Mouse (Mus musculus): ENCODE measurements at regions not wholly inside any gene's neighbourhood (a gene's known extent, or its start where the extent isn't known, plus 50 kb on each side); places are given as distances from the start of the nearest gene placed in this dataset.

- H3K4me1 ChIP-seq (replicated peaks; ENCODE audit: control insufficient read depth, insufficient read depth, low read length): peaks cover 15% of the 10 kb centered on the region
- DNase-seq (ENCODE audit: low spot score) (no peak), ATAC-seq (replicated peaks; ENCODE audit: low FRiP score) (no peak)
- 66% methylated on average over 6 of the region's 6 CpGs for WGBS
- H3K9me3 ChIP-seq (ENCODE audit: control insufficient read depth, low read length): no peaks in the 10 kb centered on the region
- H3K9ac ChIP-seq (ENCODE audit: low read depth, low read length): no peak overlapping the region
- no peaks in the 10 kb centered on the region for H3K36me3 ChIP-seq (ENCODE audit: control insufficient read depth, insufficient read depth, low read length)
- no peak overlapping the region for H3K4me2 ChIP-seq
- peaks cover 4% of the 10 kb centered on the region; the same call in 1 of the 2 replicates for H3K27me3 ChIP-seq (replicated peaks; ENCODE audit: control insufficient read depth, insufficient read depth, low read length)
- H3K4me3 ChIP-seq (ENCODE audit: low read depth, low read length): no peak overlapping the region
- H3K27ac ChIP-seq (ENCODE audit: low read depth, low read length): no peak overlapping the region
These were observed 125.5 kb upstream of the Lemd2 start for GRCm38 (mm10) chr17:27329791-27330190.

- WGBS: 85% methylated on average over 8 of the region's 8 CpGs
- H3K4me1 ChIP-seq (replicated peaks; ENCODE audit: control insufficient read depth, insufficient read depth, low read length): peaks cover 15% of the 10 kb centered on the region
- no peak for ATAC-seq (replicated peaks; ENCODE audit: low FRiP score)
- no peak for DNase-seq (ENCODE audit: low spot score)
- no peaks in the 10 kb centered on the region for H3K9me3 ChIP-seq (ENCODE audit: control insufficient read depth, low read length)
- H3K4me3 ChIP-seq (ENCODE audit: low read depth, low read length): no peak overlapping the region
- H3K36me3 ChIP-seq (ENCODE audit: control insufficient read depth, insufficient read depth, low read length): no peaks in the 10 kb centered on the region
- H3K9ac ChIP-seq (ENCODE audit: low read depth, low read length): no peak overlapping the region
- H3K27me3 ChIP-seq (replicated peaks; ENCODE audit: control insufficient read depth, insufficient read depth, low read length): peaks cover 4% of the 10 kb centered on the region; the same call in 1 of the 2 replicates
- no peak overlapping the region for H3K4me2 ChIP-seq
- no peak overlapping the region for H3K27ac ChIP-seq (ENCODE audit: low read depth, low read length)
These were observed 124.9 kb upstream of the Lemd2 start for GRCm38 (mm10) chr17:27329183-27329582.

- Histone ChIP-seq H3K27ac (ENCODE audit: low read depth, low read length) (no peak overlapping the region), H3K4me2 (peak overlapping the region; percentile 55), H3K36me3 (ENCODE audit: control insufficient read depth, insufficient read depth, low read length) (no peaks in the 10 kb centered on the region), H3K4me1 (replicated peaks; ENCODE audit: control insufficient read depth, insufficient read depth, low read length) (peaks cover 11% of the 10 kb centered on the region), H3K9ac (ENCODE audit: low read depth, low read length) (no peak overlapping the region), H3K9me3 (ENCODE audit: control insufficient read depth, low read length) (no peaks in the 10 kb centered on the region), H3K4me3 (ENCODE audit: low read depth, low read length) (peak overlapping the region; percentile 24), H3K27me3 (replicated peaks; ENCODE audit: control insufficient read depth, insufficient read depth, low read length) (peaks cover 4% of the 10 kb centered on the region)
- WGBS: 6% methylated on average over 18 of the region's 18 CpGs
- DNase-seq (ENCODE audit: low spot score) (peak; percentile 85), ATAC-seq (replicated peaks; ENCODE audit: low FRiP score) (peak; percentile 89)
These were observed 120.8 kb upstream of the Lemd2 start for GRCm38 (mm10) chr17:27325002-27325460.

- 20% methylated on average over 2 of the region's 2 CpGs for WGBS
- Histone ChIP-seq H3K4me1 (replicated peaks; ENCODE audit: control insufficient read depth, insufficient read depth, low read length) (peaks cover 11% of the 10 kb centered on the region), H3K36me3 (ENCODE audit: control insufficient read depth, insufficient read depth, low read length) (no peaks in the 10 kb centered on the region), H3K27ac (ENCODE audit: low read depth, low read length) (no peak overlapping the region), H3K4me3 (ENCODE audit: low read depth, low read length) (no peak overlapping the region), H3K4me2 (no peak overlapping the region; the same call in 1 of the 2 replicates), H3K9me3 (ENCODE audit: control insufficient read depth, low read length) (no peaks in the 10 kb centered on the region), H3K27me3 (replicated peaks; ENCODE audit: control insufficient read depth, insufficient read depth, low read length) (peaks cover 4% of the 10 kb centered on the region), H3K9ac (ENCODE audit: low read depth, low read length) (no peak overlapping the region)
- DNase-seq (ENCODE audit: low spot score) (no peak), ATAC-seq (replicated peaks; ENCODE audit: low FRiP score) (no peak)
These were observed 119.2 kb upstream of the Lemd2 start for GRCm38 (mm10) chr17:27323513-27323912.

GRCm38 (mm10) chr17:27322891-27323509 lies 118.7 kb upstream of the Lemd2 start:
- no peak overlapping the region for H3K27ac ChIP-seq (ENCODE audit: low read depth, low read length)
- WGBS: 57% methylated on average over 6 of the region's 6 CpGs

GRCm38 (mm10) chr17:27318969-27319695 lies 114.9 kb upstream of the Lemd2 start:
- no peaks in the 10 kb centered on the region for H3K36me3 ChIP-seq (ENCODE audit: control insufficient read depth, insufficient read depth, low read length)
- ATAC-seq (replicated peaks; ENCODE audit: low FRiP score) (no peak), DNase-seq (ENCODE audit: low spot score) (no peak)
- H3K27ac ChIP-seq (ENCODE audit: low read depth, low read length): no peak overlapping the region
- H3K9ac ChIP-seq (ENCODE audit: low read depth, low read length): no peak overlapping the region
- no peaks in the 10 kb centered on the region for H3K9me3 ChIP-seq (ENCODE audit: control insufficient read depth, low read length)
- H3K27me3 ChIP-seq (replicated peaks; ENCODE audit: control insufficient read depth, insufficient read depth, low read length): no peaks in the 10 kb centered on the region; the same call in 1 of the 2 replicates
- no peak overlapping the region for H3K4me2 ChIP-seq
- WGBS: 74% methylated on average over 7 of the region's 7 CpGs
- H3K4me3 ChIP-seq (ENCODE audit: low read depth, low read length): no peak overlapping the region
- H3K4me1 ChIP-seq (replicated peaks; ENCODE audit: control insufficient read depth, insufficient read depth, low read length): peaks cover 5% of the 10 kb centered on the region

More at GRCm38 (mm10) chr17:27322891-27323509, 118.7 kb upstream of the Lemd2 start:
- H3K4me1 ChIP-seq (replicated peaks; ENCODE audit: control insufficient read depth, insufficient read depth, low read length): peaks cover 11% of the 10 kb centered on the region
- H3K9me3 ChIP-seq (ENCODE audit: control insufficient read depth, low read length): no peaks in the 10 kb centered on the region
- DNase-seq (ENCODE audit: low spot score) (no peak), ATAC-seq (replicated peaks; ENCODE audit: low FRiP score) (no peak)
- no peak overlapping the region for H3K9ac ChIP-seq (ENCODE audit: low read depth, low read length)
- no peak overlapping the region for H3K4me3 ChIP-seq (ENCODE audit: low read depth, low read length)
- no peaks in the 10 kb centered on the region for H3K36me3 ChIP-seq (ENCODE audit: control insufficient read depth, insufficient read depth, low read length)
- no peak overlapping the region for H3K4me2 ChIP-seq
- H3K27me3 ChIP-seq (replicated peaks; ENCODE audit: control insufficient read depth, insufficient read depth, low read length): peaks cover 4% of the 10 kb centered on the region

GRCm38 (mm10) chr17:27317576-27318277 lies 113.5 kb upstream of the Lemd2 start:
- Histone ChIP-seq H3K27ac (ENCODE audit: low read depth, low read length) (no peak overlapping the region), H3K27me3 (replicated peaks; ENCODE audit: control insufficient read depth, insufficient read depth, low read length) (no peaks in the 10 kb centered on the region; the same call in 1 of the 2 replicates), H3K4me2 (no peak overlapping the region), H3K9ac (ENCODE audit: low read depth, low read length) (no peak overlapping the region), H3K36me3 (ENCODE audit: control insufficient read depth, insufficient read depth, low read length) (no peaks in the 10 kb centered on the region), H3K9me3 (ENCODE audit: control insufficient read depth, low read length) (no peaks in the 10 kb centered on the region), H3K4me1 (replicated peaks; ENCODE audit: control insufficient read depth, insufficient read depth, low read length) (no peaks in the 10 kb centered on the region), H3K4me3 (ENCODE audit: low read depth, low read length) (no peak overlapping the region)
- 59% methylated on average over 14 of the region's 14 CpGs for WGBS
- DNase-seq (ENCODE audit: low spot score) (no peak), ATAC-seq (replicated peaks; ENCODE audit: low FRiP score) (no peak)

GRCm38 (mm10) chr17:27316711-27317575 lies 112.7 kb upstream of the Lemd2 start:
- WGBS: 82% methylated on average over 21 of the region's 21 CpGs
- no peaks in the 10 kb centered on the region for H3K4me1 ChIP-seq (replicated peaks; ENCODE audit: control insufficient read depth, insufficient read depth, low read length)
- no peak for ATAC-seq (replicated peaks; ENCODE audit: low FRiP score)

More at GRCm38 (mm10) chr17:27316711-27317575, 112.7 kb upstream of the Lemd2 start:
- no peaks in the 10 kb centered on the region; the same call in 1 of the 2 replicates for H3K27me3 ChIP-seq (replicated peaks; ENCODE audit: control insufficient read depth, insufficient read depth, low read length)
- DNase-seq (ENCODE audit: low spot score): no peak
- H3K4me3 ChIP-seq (ENCODE audit: low read depth, low read length): no peak overlapping the region
- no peaks in the 10 kb centered on the region for H3K9me3 ChIP-seq (ENCODE audit: control insufficient read depth, low read length)
- H3K27ac ChIP-seq (ENCODE audit: low read depth, low read length): no peak overlapping the region
- H3K9ac ChIP-seq (ENCODE audit: low read depth, low read length): no peak overlapping the region
- no peaks in the 10 kb centered on the region for H3K36me3 ChIP-seq (ENCODE audit: control insufficient read depth, insufficient read depth, low read length)
- no peak overlapping the region for H3K4me2 ChIP-seq
